Mouse (Mus musculus): Measurements from ENCODE around the gene Slc37a4. TPM values are rescaled to one million over a fixed set of nuclear protein-coding genes. Genes with fewer than 3 reads are reported as not detected.
"Not testable (repeated sequence)": the region's sequence is repeated elsewhere in the genome, so short reads cannot be mapped to it uniquely, and the experiment has no call there.

The Slc37a4 gene
- polyA plus RNA-seq, 1 experiment from 2014 or later, result 46.3 TPM

DNA sequence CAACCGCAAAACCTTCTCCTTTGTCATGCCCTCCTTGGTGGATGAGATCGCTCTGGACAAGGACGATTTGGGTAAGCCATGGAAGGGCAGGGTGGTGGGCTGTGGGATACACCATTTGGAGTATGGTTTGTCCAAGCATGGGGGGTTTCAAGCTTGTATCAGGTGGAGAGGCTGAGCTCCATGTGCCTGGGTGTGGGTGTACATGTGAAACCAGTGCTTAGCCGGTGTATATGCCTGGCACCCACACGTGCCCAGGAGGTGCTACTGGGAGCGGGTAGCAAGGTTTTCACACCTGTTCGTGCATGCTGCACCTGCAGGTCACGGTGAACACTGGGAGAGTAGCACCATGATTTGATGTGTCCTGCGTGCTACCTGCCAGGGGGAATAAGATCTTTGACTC, 1.9 kb downstream of the Slc37a4 start:
- Histone ChIP-seq H3K4me2 (peak overlapping the region; percentile 99), H3K4me1 (replicated peaks) (peaks cover 60% of the 10 kb centered on the region), H3K4me3 (replicated peaks) (peak overlapping the region; percentile 89), H3K27ac (replicated peaks) (peak overlapping the region; percentile 93), H3K9ac (peak overlapping the region; percentile 91), H3K27me3 (no peaks in the 10 kb centered on the region), H3K36me3 (replicated peaks) (peaks cover 46% of the 10 kb centered on the region), H3K9me3 (replicated peaks) (no peaks in the 10 kb centered on the region)
- WGBS (ENCODE audit: insufficient replicate concordance), result 75% methylated on average over 9 of the region's 9 CpGs
- no peak for ATAC-seq (ENCODE audit: insufficient read depth)

DNA sequence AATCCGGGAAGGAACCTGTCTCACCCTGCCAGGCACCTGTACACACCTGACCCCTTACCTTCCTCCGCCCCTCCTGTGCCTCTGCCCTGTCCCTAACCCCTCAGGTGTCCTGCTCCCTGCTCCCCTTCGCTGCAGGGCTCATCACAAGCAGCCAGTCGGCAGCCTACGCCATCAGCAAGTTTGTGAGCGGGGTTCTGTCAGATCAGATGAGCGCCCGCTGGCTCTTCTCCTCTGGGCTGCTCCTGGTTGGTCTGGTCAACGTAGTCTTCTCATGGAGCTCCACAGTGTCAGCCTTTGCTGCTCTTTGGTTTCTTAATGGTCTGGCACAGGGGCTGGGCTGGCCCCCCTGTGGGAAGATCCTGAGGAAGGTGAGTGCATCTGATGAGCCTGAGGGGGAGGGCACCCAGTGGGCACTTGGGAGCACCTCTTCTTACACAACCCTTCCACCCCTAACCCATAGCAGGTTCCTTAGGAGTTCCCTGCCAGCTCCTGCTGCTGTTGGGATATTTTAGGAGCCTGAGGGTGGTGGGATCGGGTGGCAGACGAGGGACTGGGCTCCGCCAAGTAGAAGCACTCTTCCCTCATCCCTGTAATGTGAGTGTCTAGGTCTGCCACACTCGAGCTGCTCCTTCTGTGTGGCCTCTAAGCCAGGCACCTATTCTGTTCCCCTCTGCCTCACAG, 2.6 kb downstream of the Slc37a4 start:
- H3K9me3 ChIP-seq (replicated peaks), result no peaks in the 10 kb centered on the region
- peaks cover 60% of the 10 kb centered on the region for H3K4me1 ChIP-seq (replicated peaks)
- no peak for ATAC-seq (ENCODE audit: insufficient read depth)
- H3K4me2 ChIP-seq, result peak overlapping the region; percentile 99
- H3K9ac ChIP-seq, result peak overlapping the region; percentile 91
- peaks cover 53% of the 10 kb centered on the region for H3K36me3 ChIP-seq (replicated peaks)
- H3K27ac ChIP-seq (replicated peaks), result 0 out of 2 replicates have a peak overlapping the region, but pooled peaks have one; percentile 93
- no peaks in the 10 kb centered on the region for H3K27me3 ChIP-seq
- H3K4me3 ChIP-seq (replicated peaks), result peak overlapping the region; percentile 89
- WGBS (ENCODE audit: insufficient replicate concordance), result 84% methylated on average over 13 of the region's 13 CpGs

- H3K4me3 ChIP-seq (replicated peaks), result peak overlapping the region; percentile 89; the same call in 1 of the 2 replicates
- H3K27me3 ChIP-seq, result no peaks in the 10 kb centered on the region
- WGBS (ENCODE audit: insufficient replicate concordance), result 79% methylated on average over 6 of the region's 6 CpGs
- no peak overlapping the region for H3K9ac ChIP-seq
- ATAC-seq (ENCODE audit: insufficient read depth), result no peak
- H3K36me3 ChIP-seq (replicated peaks), result peaks cover 58% of the 10 kb centered on the region
- H3K4me2 ChIP-seq, result peak overlapping the region; percentile 99
- H3K9me3 ChIP-seq (replicated peaks), result no peaks in the 10 kb centered on the region
- H3K27ac ChIP-seq (replicated peaks), result no peak overlapping the region
- peaks cover 60% of the 10 kb centered on the region for H3K4me1 ChIP-seq (replicated peaks)
Observed at GRCm38 (mm10) chr9:44399795-44400114, 3.1 kb downstream of the Slc37a4 start.

- Histone ChIP-seq H3K27ac (replicated peaks) (peak overlapping the region; percentile 66), H3K4me3 (replicated peaks) (no peak overlapping the region), H3K27me3 (no peaks in the 10 kb centered on the region), H3K9ac (no peak overlapping the region), H3K4me2 (no peak overlapping the region), H3K9me3 (replicated peaks) (no peaks in the 10 kb centered on the region), H3K4me1 (replicated peaks) (peaks cover 63% of the 10 kb centered on the region), H3K36me3 (replicated peaks) (peaks cover 61% of the 10 kb centered on the region)
- ATAC-seq (ENCODE audit: insufficient read depth), result no peak
- WGBS (ENCODE audit: insufficient replicate concordance), result 69% methylated on average over 4 of the region's 4 CpGs
Observed at GRCm38 (mm10) chr9:44401081-44401480, 4.4 kb downstream of the Slc37a4 start.

DNA sequence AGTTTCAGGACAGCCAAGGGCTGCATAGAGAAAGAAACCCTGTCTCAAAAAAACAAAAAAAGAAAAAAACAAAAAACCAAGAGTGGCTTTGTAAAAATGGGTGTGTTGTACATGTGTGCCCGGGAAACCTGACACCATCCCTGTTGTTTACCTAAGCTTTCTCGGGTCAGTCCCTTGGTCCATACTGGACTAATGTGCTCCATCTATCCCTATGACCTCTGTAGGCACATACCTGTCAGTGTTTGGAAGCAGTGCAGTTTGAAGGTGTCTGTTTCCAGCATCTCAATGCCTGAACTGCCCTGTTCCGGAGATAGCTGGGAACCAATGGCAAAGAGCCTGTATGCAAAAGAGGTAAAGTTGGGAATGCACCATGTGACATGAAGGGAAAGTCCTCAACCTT, 8.4 kb downstream of the Slc37a4 start:
- Histone ChIP-seq H3K4me2 (no peak overlapping the region), H3K4me1 (replicated peaks) (peaks cover 48% of the 10 kb centered on the region), H3K4me3 (replicated peaks) (no peak overlapping the region), H3K9ac (no peak overlapping the region), H3K27me3 (no peaks in the 10 kb centered on the region), H3K36me3 (replicated peaks) (peaks cover 65% of the 10 kb centered on the region), H3K9me3 (replicated peaks) (no peaks in the 10 kb centered on the region), H3K27ac (replicated peaks) (no peak overlapping the region)
- ATAC-seq (ENCODE audit: insufficient read depth), result no peak
- 76% methylated on average over 3 of the region's 3 CpGs for WGBS (ENCODE audit: insufficient replicate concordance)

DNA sequence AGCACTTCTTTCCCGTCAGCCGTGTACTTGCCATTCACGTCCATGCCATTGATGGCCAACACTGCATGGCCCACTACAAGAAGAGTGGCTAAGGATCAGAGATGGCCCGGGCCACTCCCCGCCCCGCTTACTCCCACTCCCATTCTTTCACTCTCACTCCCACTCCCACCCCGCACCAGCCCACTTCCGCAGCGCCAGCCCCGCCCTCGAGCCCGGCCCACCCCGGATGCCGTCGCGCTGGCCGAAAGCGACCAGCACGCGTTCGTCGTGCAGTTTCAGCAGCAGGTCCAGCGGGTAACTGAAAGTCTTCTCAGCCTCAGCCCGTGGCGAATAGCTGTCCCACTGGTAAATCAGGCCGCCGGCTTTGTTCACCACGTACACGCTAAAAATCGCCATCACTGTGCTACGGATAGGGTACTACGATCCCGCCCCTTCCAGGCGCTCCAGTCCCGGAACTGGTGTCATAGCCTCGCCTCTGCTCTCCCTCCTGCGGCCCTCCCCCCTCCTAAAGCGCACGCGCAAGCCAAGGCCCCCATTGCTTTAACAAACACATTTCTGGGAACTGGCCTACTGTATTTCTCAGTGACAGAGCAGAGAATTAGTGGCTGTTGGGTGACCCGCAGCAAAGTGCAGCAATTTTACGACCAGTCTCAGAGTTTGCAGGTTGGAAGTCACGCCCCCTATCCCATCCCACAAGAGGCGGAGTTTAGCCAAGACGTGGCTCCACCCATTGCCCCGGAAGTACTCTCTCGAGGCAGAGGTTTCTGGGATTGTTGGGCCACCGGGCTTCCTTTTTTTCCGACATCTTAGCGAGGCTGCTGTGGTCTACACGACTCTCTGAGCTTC, 10.5 kb downstream of the Slc37a4 start, which contains the start of the genes Rps25 and Trappc4:
TSS of gene Rps25 (plus strand) at position 234 of the 846 bp plus-strand sequence.
TSS of gene Trappc4 (minus strand) at position 695 of the 846 bp plus-strand sequence.
- no peaks in the 10 kb centered on the region for H3K27me3 ChIP-seq
- under 1% methylated on average over 51 of the region's 51 CpGs for WGBS (ENCODE audit: insufficient replicate concordance)
- peak; percentile 93 for ATAC-seq (ENCODE audit: insufficient read depth)
- peaks cover 65% of the 10 kb centered on the region for H3K36me3 ChIP-seq (replicated peaks)
- peak within 1 kb of the TSS; percentile 73 for H3K4me3 ChIP-seq (replicated peaks)
- H3K9ac ChIP-seq, result peak within 1 kb of the TSS; percentile 81
- peak within 1 kb of the TSS; percentile 87 for H3K27ac ChIP-seq (replicated peaks)
- H3K4me1 ChIP-seq (replicated peaks), result peaks cover 49% of the 10 kb centered on the region
- no peaks in the 10 kb centered on the region for H3K9me3 ChIP-seq (replicated peaks)
- H3K4me2 ChIP-seq, result peak within 1 kb of the TSS; percentile 77

GRCm38 (mm10) chr9:44407752-44408097, 11.1 kb downstream of the Slc37a4 start:
- Histone ChIP-seq H3K4me1 (replicated peaks) (peaks cover 55% of the 10 kb centered on the region), H3K27ac (replicated peaks) (peak overlapping the region; percentile 87)

DNA sequence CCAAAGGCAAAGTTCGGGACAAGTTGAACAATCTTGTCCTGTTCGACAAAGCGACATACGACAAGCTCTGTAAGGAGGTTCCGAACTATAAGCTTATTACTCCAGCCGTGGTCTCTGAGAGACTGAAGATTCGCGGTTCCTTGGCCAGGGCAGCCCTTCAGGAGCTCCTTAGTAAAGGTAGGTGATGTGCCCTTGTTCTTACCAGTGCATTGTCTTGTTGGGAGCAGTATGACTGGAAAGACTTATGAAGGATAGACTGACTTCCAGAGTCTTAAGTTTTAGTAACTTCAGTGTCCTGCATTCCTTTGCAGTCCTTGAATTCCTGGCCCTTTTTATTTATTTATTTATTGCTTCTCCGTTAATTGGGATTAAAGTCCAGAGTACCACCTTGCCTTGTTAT, 12.0 kb downstream of the Slc37a4 start:
- ATAC-seq (ENCODE audit: insufficient read depth); H3K27ac ChIP-seq (replicated peaks); H3K27me3 ChIP-seq; H3K9me3 ChIP-seq (replicated peaks): not testable (repeated sequence)
- H3K4me2 ChIP-seq, result peak overlapping the region; percentile 77
- peaks cover 57% of the 10 kb centered on the region for H3K4me1 ChIP-seq (replicated peaks)
- 47% methylated on average over 9 of the region's 9 CpGs for WGBS (ENCODE audit: insufficient replicate concordance)
- peak overlapping the region; percentile 73 for H3K4me3 ChIP-seq (replicated peaks)
- H3K9ac ChIP-seq, result peak overlapping the region; percentile 81
- peaks cover 65% of the 10 kb centered on the region for H3K36me3 ChIP-seq (replicated peaks)

More at GRCm38 (mm10) chr9:44407752-44408097, 11.1 kb downstream of the Slc37a4 start:
- Histone ChIP-seq H3K9me3 (replicated peaks) (no peaks in the 10 kb centered on the region), H3K4me3 (replicated peaks) (peak overlapping the region; percentile 73), H3K4me2 (peak overlapping the region; percentile 77), H3K27me3 (no peaks in the 10 kb centered on the region), H3K9ac (peak overlapping the region; percentile 81), H3K36me3 (replicated peaks) (peaks cover 65% of the 10 kb centered on the region)
- no peak for ATAC-seq (ENCODE audit: insufficient read depth)
- WGBS (ENCODE audit: insufficient replicate concordance), result 0% methylated on average over 24 of the region's 24 CpGs

- Histone ChIP-seq H3K9me3 (replicated peaks) (no peaks in the 10 kb centered on the region), H3K36me3 (replicated peaks) (peaks cover 68% of the 10 kb centered on the region), H3K4me1 (replicated peaks) (peaks cover 53% of the 10 kb centered on the region), H3K4me2 (no peak overlapping the region), H3K4me3 (replicated peaks) (no peak overlapping the region), H3K9ac (no peak overlapping the region; the same call in 1 of the 2 replicates), H3K27ac (replicated peaks) (no peak overlapping the region), H3K27me3 (no peaks in the 10 kb centered on the region)
- WGBS (ENCODE audit: insufficient replicate concordance), result 79% methylated on average over 2 of the region's 2 CpGs
- ATAC-seq (ENCODE audit: insufficient read depth), result no peak
Observed at GRCm38 (mm10) chr9:44410647-44411336, 14.1 kb downstream of the Slc37a4 start.

GRCm38 (mm10) chr9:44411601-44412130, 15.0 kb downstream of the Slc37a4 start:
- Histone ChIP-seq H3K27me3 (no peaks in the 10 kb centered on the region), H3K4me3 (replicated peaks) (no peak overlapping the region), H3K4me1 (replicated peaks) (peaks cover 51% of the 10 kb centered on the region), H3K9ac (no peak overlapping the region), H3K27ac (replicated peaks) (peak overlapping the region; percentile 21; the same call in 1 of the 2 replicates), H3K9me3 (replicated peaks) (no peaks in the 10 kb centered on the region), H3K4me2 (no peak overlapping the region), H3K36me3 (replicated peaks) (peaks cover 73% of the 10 kb centered on the region)
- no peak for ATAC-seq (ENCODE audit: insufficient read depth)
- 66% methylated on average over 1 of the region's 1 CpGs for WGBS (ENCODE audit: insufficient replicate concordance)

Data from liver, embryonic 15.5 days (tissue).